Mouse (Mus musculus): ENCODE results near the gene Zfp300. TPM values are rescaled to one million over a fixed set of nuclear protein-coding genes. Genes with fewer than 3 reads are reported as not detected.

Gene Zfp300
- 1.1 TPM for total RNA-seq (2023)

GRCm38 (mm10) chrX:21088983-21089866, at the start of gene Zfp300:
TSS of gene Zfp300 (minus strand) at chrX:21089527.

GRCm38 (mm10) chrX:21115520-21115919, 26.2 kb upstream of the Zfp300 start, which contains the start of gene Ssxa1:
TSS of gene Ssxa1 (plus strand) at chrX:21115820.

GRCm38 (mm10) chrX:21068106-21068505, 21.2 kb downstream of the Zfp300 start, which contains the start of gene Spaca5:
TSS of gene Spaca5 (plus strand) at chrX:21068406.

GRCm38 (mm10) chrX:21061866-21062543, 27.3 kb downstream of the Zfp300 start, which contains the start of gene Zfp182:
TSS of gene Zfp182 (minus strand) at chrX:21062316.

Other genes starting within 250 kb of the Zfp300 start
- gene Timp1, start 219.4 kb downstream of the Zfp300 start, total RNA-seq (2023) = 0.97 TPM
- gene Syn1, start 168.5 kb downstream of the Zfp300 start, total RNA-seq (2023) = not detected
- gene Cfp, start 158.0 kb downstream of the Zfp300 start, total RNA-seq (2023) = 22.7 TPM
- gene Elk1, start 138.9 kb downstream of the Zfp300 start, total RNA-seq (2023) = 17.1 TPM
- 39.2 TPM for gene Uxt, start 127.5 kb downstream of the Zfp300 start, total RNA-seq (2023)
- gene Zfp182, start 27.2 kb downstream of the Zfp300 start, total RNA-seq (2023) = 24.6 TPM
- not detected for gene Spaca5, start 21.1 kb downstream of the Zfp300 start, total RNA-seq (2023)
- not detected for gene Ssxa1, start 26.3 kb upstream of the Zfp300 start, total RNA-seq (2023)
- not detected for gene Gm21876, start 86.1 kb upstream of the Zfp300 start, total RNA-seq (2023)